Mouse (Mus musculus): Measurements from ENCODE around the gene Celf5. TPM values are rescaled to one million over a fixed set of nuclear protein-coding genes. Genes with fewer than 3 reads are reported as not detected.

The Celf5 gene
- polyA plus RNA-seq, 1 experiment, result 0.27 TPM

DNA sequence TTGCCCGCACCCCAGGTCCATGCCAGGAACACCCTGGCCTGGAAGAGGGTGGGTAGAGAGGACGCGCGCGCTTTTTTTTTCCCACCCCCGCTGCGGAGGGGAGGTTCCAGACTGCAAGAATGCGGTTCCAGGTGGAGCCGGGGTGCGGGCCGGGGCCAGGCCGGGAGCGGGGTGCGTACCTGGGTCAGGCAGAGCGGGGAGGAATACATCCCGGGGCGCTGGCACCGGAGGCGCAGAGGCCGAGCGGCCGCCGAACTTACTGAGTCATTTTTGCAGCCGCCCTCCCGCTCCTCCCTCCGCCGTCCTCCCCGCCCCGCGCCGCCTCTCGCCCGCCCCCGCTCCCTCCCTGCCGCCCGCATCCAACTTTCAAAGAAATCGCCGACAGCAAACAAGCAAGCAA, 55.6 kb downstream of the Celf5 start:
- no peak for DNase-seq (ENCODE audit: low read depth)

DNA sequence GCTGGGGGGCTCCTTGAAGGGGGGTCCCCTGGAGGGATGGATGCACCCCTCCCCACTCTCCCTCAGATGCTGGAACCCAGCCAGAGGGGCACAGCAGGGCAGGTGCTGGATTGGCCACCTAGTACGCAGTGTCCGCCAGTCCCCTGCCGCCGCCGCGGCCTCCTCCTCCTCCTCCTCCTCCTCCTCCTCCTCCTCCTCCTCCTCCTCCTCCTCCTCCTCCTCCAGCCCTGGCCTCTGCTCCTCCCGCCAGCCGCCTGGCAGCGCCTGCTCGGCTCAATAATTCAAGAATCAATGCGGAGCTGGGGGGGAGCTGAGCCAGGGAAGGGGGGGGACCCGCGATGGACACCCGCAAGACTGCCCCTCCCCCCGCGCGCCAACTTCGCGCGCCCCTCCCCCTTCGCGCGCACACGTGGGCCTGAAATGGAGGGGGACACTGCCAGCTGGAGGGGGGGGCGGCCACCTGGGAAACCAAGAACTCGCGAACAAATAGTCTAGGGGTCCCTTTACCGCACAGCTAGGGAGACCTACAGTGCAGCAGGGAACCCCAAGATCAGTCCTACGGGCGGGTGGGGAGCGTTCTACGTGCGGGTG, 56.3 kb downstream of the Celf5 start:
- no peak for DNase-seq (ENCODE audit: low read depth)

DNA sequence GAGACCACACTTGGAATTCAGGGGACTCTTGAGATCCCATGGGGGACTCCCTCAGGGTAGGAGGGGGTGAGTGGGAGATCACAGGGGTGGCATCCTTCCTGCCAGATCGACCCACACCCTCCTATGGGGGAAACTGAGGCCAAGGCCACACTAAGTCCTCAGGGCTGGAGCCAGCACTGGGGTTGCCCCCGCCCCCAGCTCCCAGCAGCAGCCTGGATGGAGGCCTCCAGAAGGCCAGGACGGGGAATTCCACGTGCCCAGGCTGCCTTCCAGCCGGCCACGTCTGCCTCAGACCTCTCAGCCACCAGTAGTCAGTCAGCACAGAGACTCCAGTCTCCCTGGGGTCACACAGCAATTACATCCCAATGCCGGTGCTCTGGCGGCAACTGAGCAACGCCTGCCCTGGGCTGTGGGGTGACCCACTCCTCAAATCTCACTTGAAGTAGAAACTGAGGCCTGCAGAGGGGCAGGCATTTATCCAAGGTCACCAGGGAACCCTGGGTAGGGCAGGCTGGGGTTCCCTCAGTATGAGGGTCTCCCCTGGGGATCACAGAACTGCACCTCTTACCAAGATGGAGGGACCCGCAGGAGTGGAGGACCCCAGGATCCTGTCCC, 57.2 kb downstream of the Celf5 start:
- no peak for DNase-seq (ENCODE audit: low read depth)

DNA sequence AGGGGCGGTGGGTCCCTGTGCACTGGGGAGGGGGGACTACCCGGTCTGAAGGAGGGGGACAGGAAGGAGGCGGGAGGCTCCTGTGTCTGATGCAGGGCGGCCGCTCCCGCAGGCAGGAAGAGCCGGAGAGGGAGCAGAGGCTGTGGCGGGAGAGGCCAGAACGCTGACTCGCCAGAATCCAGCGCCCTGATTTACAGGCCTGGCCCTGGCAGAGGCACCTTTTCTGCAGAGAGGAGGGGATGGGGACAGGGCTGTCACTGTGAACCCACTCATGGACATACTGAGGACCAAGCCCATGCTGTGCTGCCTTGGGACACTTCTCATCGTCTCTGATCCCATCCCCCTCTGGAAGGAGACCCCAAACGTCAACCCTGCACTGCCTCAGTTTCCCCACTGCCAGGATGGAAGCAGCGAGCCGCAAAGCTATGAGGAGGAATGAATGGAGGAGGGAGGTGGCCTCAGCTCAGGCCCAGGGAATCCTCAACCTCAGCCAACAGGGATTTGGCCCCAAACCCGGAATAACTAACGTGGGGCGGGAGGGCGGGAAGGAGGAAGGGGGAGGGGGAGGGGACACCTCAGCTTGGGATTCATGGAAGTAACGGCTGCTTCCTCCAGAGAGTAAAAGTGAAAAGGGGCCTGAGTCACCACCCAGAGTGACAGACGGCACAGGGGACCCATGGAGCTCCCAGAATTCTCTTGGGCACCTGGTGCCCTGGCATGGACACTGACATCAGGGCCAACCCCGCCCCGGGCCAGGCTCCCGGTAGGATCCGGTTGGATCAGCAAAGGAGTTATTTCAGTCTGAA, 58.1 kb downstream of the Celf5 start:
- no peak for DNase-seq (ENCODE audit: low read depth)

DNA sequence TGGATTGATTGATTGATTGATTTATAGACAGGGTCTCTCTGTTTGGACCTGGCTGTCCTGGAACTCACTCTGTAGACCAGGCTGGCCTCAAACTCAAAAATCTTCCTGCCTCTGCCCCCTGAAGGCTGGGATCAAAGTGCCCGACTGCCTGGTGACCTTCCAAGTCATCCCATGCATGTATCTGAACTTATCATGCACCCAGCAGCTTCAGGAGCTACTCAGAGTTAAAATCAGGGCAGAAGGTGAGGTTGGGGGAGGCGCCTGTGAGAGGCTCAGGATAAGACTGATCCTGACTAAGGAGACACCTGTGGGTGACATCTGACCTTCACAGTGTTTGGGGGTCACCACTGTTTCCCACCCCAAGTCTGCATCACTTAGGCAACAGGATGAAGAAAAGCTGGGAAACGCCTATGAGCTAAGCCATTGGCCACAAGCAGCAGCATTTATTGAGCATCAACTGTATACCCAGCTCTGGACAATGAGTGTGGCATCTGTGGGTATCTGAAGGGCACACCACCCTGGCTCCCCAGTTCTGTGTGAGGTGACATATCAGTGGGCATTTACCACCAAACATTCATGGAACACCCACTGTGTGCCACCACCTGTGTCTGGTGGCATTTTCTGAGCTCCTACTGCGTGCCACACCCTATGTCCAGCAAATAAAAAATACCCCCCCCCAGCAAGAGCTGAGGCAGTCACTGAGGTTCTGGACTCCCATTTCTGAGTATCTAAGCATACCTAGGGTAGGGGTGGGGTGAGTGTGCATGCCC, 58.8 kb downstream of the Celf5 start:
- DNase-seq (ENCODE audit: low read depth), result no peak

DNA sequence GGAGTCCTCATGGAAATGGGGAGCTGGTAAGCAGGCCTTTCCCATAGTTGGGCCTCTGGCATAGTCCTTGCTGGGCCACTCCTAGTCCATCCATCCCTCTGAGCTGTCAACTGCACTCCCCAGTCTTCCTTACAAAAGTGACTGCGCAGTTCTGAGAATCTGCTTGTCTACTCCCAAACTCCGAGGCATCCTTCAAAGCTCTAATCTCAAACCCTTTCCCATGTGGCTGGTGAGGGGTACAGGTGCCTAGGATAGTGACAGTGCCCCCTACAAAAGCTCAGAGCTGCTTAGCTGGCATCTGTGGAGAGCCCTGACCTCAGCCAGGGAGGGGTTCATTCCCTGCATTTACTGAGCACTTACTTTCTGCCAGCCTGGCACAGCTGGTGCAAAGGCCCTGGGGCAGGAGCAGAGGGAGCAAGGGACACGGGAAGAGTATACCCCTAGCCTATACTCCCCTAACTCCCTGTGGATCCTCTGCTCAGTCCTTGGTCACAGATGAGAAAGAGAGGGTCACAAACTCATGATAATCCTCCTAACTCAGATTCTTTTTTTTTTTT, 59.8 kb downstream of the Celf5 start:
- DNase-seq (ENCODE audit: low read depth), result no peak

DNA sequence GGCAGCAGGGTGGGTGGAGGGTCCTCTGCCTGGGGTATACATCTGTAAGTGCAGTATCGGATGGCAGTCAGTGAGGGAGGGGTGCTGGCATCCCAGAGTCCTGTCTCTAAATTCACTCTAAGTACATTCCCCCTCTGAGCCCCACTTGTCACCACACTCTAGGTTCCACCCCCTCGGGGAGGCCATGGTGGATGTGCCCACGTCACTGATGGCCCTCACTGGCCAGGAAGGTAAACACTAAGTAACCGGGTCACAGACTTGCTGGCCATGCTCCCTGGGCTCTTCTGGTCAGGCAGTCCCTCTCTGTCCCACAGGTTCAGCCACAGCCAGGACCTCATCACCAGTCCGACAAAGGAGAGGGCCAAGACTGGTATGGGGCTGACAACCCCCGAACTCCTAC, 60.3 kb downstream of the Celf5 start:
- DNase-seq (ENCODE audit: low read depth), result no peak

DNA sequence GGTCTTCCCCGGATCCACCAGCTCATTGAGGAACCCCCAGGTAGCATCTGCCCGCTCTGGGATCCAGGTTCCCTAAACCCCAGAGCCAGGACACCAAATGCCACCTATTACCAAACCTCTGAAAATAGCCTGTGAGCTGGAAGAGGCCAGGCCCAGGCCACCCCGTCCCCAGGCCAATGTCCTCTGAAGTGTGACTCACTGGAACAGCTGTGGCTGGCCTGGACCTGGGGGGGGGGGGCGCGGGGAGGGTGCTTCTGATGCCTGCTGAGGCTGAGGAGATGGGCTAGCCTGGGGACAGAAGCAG, 60.8 kb downstream of the Celf5 start:
- DNase-seq (ENCODE audit: low read depth), result no peak

DNA sequence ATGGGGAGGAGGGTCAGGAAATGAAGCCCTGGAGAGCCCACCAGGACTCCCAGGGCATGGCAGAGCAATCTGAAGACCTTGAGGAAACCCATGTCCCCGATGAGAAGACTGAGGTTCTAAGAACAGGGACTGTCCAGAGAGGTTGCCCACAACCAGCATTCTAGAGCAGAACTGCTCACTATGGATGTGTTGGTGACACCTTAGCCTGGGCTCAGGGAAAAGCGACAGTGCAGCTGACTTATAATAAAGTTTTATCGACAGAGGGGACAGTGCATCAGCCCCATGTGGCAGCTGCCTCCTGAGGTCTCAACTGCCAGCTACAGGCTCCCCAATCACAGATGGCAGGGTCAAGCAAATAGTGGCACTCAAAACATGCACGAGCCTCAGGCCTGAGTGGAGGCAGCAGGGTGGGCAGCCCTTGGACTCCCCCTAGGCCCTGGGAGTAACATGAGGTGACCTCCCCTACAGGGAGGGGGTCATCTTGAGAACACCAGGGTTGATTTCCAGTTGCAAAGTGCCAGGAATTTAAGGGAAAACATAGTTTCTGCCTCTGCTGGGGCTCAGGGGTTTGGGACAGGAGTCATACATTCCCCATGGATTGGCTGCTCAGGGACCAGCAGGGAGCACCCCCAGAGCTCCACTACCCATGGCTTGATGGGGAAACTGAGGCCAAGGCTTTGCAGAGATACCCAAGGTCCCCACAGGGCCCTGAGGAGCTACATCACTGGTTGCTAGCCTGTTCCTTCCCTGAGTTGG, 61.3 kb downstream of the Celf5 start:
- no peak for DNase-seq (ENCODE audit: low read depth)

DNA sequence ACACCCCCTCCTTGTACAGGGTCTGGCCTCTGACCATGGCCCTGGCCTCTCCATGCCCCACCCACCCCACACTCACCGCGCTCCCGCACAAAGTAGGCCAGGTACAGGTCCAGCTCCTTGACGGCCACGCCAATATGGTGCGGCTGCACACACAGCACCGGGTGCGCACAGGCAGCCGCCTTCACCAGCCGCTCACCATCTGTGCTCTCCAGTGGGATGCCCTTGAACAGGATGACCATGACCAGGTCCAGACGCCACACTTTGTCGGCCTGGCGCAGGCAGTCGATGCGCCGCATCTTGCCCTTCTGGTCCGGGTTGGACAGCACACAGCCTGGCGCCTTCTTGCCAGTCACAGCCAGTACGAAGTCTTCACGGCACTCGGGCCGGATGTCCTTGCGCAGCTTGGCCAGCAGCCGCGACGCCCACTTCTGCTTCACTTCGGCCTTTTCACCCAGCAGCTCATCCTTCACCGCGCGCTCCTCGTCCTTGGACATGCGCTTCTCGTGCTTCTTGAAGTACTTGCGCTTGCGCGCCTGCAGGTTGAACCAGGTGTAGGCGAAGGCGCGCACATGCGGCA, 62.2 kb downstream of the Celf5 start:
- no peak for DNase-seq (ENCODE audit: low read depth)

DNA sequence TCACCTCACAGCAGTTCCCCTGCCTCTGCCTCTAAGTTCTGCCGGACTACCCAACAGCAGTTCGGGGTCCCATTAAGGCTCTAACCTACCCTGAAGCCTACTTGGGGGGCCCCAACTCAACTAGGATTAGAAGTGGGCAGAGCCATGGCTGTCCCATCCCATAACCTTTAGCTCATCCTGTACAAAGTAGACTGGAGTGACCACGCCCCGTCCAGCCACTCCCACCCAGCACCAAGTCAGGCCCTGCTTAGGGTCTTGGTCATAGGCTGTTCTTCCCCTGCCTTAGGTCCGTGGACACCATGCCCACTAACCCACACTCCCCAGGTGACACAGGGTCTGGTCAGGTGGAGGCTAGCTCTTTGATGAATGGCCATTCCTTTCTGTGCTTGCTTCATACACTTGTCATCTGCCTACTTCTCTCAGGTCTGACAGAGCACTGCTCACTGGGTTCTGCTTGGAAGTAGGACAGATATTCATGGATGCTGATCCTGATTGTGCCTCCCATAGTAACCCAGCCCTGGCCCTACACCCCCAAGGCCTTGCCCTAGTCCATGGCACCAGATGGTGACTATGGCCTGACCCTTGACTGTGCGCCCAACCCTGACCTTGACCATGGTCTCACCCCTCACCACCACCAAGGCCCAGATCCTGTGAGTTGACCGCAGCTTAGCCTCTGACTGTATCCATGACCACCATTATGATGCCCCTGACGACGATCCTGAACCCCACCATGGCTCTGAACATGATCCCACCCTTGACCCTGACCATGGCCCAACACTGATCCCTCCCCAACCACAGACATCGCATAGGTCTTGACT, 63.2 kb downstream of the Celf5 start:
- DNase-seq (ENCODE audit: low read depth), result no peak

DNA sequence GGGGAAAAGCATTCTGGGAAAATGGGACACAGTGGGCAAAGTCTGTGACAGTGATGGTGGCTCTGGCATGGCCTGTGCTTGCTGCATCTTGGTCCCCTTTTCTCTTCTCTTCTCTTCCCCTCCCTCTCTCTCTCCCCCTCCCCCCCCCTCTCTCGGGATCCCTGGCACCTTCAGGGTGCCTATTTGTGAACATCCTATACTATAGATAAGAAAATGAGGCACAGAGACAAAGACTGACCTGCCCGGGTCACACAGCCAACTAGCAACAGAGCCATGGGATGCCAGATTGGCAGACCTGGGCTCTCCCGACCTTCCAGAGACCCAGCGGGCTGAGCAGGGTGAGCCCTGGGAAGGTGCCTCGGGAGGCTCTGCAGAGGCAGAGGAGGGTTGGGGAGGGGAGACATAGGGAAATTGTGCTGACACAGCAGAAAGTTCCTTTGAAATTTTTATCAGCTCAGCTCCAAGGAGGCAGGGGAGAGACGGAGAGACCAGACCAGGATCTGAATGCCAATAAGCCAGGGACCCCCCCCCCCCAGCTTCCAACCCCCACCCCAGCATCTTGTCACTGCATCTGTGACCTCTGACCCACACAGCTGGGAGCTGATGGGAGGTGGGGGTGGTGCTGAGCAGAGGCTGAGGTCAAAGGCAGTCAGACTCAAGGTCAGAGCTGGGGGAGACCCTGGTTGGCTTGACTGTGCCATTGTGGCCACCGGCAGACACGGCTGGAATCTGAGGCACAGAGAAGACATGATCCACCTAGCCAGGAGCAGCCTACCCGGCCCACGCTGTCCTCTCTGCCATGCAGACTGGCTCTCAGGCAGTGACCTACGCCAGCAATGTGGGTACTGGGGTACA, 64.1 kb downstream of the Celf5 start:
- DNase-seq (ENCODE audit: low read depth), result no peak

DNA sequence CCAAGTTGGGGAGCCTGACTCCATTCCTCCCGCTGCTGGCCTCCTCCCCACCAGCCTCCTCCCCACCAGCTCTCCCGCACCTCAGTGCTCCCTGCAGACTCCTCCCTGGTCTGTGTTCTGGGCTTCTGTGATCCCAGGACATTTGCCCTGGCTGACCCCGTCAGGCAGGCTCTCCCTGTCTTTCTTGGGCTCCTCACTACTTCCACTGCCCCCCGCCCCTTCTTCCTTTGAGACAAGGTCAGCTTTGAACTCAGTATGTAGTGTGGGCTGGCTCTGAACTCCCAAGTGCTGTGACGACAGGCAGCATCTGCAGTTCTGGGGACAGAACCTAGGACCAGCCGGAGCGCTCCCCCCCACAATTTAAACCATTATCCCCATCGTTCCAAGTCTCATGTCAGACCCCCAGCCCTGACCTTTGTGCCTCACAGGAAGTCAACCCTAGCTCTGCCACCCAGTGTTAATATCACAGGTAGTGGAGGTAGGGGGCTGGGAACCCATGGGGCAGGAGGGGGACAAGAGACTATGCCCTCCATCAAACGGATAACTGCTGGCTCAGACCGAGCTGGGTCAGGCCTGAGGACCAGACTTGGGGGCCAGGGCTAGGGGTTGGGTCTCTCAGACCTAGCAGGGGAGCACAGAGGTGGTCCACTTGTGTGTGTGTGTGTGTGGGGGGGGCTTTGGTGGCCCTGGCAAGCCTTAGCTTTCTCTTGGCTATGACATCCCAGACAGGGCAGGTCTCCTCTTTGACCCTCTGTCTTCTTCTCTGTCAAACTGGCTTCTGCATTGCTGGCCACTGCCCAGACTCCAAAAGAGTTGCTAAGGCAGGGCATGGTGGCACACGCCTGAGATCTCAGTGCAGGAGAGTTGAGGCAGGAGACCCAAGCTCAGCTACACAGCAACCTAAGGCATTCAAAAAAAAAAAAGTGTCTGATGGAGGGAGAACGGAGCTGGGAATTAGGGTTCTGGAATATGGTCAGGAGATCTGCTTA, 65.0 kb downstream of the Celf5 start:
- no peak for DNase-seq (ENCODE audit: low read depth)

DNA sequence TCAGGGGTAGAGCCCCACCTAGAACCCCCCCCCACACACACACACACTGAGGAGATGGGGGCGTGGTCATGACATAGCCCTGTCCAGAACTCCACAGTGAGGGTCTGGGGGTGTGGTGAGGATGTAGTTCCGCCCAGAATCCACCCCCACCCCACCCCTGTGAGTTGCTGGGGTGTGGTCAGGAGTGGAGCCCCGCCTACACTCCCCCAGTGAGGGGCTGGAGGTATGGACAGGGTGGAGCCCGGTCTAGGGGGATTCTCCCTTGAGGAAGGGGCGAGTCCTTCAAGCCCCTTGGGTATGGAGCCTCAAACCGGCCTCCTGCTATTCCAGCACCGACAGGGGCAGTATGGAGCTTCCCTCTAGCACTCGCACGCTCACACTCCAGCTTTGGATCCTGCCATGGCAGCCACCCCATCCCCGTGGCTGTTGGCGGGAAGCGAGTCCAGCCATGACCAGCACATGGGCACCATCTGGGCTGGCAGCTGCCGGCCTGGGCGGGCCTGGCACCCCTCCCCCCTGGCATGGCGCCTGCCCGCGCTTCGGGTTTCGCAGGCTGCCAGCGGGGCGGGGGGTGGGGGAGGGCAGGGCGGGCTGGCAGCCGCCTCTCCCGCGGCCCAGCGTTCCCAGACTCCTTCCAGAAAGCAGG, 65.8 kb downstream of the Celf5 start:
- DNase-seq (ENCODE audit: low read depth), result no peak

DNA sequence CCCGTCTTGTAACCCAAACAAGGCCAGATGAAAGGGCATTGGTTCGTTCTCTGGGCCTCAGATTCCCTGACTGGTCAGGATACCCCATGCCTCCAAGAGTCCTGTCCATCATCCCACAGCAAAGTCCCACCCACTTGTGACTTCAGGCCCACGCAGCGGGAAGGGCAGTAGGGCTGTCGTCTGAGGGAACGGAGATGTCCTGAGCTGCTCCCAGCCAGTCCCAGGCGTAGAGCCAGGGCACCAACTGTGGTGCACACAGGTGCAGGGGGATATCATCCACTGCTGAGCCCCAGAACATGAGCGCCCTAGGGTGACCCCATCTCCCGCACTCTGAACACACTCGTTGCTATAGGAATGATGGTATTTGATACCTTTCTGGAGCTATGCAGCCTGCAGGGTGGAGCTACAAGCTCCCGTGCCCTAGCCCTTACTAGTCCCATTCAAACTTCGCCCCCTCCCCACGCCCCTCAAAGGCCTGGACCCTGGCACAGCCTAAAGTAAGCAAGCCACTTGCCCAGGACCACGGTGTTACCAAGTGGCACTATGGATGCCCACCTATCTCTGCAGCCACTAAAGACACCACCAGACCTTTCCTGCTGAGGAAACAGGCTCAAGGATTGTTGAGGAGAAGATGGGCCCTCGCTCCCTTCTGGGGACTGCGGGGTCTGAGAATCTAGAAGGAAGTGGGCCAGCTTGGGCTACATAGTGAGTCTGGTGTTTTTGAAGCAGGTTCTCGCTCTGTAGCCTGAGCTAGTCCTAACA, 66.8 kb downstream of the Celf5 start:
- no peak for DNase-seq (ENCODE audit: low read depth)

DNA sequence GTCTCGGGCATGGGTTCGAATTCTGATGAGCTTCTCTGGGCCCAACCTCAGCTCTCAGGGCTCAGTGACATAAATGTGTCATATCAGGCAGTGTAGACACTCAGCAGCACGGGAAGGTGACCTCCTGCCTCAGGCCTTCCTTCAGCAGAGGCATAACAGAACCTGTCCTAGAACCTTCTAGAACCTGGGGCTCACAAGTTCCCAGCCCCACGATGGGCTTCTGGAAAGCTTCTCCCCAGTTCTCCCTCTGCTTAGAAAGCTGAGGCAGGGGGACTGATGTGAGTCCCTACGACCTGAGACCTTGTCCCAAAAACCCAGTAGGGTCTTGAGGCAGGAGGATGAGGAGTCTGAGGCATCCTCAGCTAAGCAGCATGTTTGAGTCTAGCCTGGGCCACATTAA, 67.4 kb downstream of the Celf5 start:
- no peak for DNase-seq (ENCODE audit: low read depth)

DNA sequence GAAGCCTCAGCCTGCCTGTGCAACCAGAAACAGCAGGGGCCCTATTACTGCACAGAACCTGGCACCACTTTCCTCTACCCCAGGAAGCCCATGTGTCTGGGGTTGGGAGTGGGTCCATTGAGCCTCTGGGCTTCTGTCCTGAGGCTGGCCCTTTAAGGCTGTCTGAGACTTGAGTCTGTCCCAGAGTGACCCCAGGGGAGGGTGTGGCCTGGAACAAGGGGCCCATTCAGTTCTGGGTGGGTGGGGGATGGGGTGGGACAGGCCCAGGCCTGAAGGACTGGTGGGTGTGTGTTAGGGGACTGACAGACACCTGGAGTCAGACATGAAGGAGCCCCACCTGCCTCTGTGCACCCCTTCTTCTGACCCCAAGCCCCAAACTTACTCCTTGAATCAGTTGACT, 67.8 kb downstream of the Celf5 start:
- no peak for DNase-seq (ENCODE audit: low read depth)

All from gonadal fat pad, adult 2 months (tissue).